Mouse (Mus musculus): Measurements from ENCODE around the gene Cdon. TPM values are rescaled to one million over a fixed set of nuclear protein-coding genes. Genes with fewer than 3 reads are reported as not detected.
A peak's percentile ranks its signal among the peaks of the same experiment; 100 is the strongest.

Cdon gene
- 49.9 TPM for polyA plus RNA-seq (2012; fragmentation: generic; extraction: Trizol)

GRCm38 (mm10) chr9:35420805-35421719, at the start of gene Cdon:
TSS of gene Cdon (plus strand) at chr9:35421128.
- Histone ChIP-seq H3K36me3 (ENCODE audit: control insufficient read depth, insufficient read depth) (no peaks in the 10 kb centered on the region), H3ac (ENCODE audit: control insufficient read depth, insufficient read length) (peak within 1 kb of the TSS; percentile 90), H3K27me3 (ENCODE audit: control insufficient read depth, insufficient read depth, insufficient read length) (no peaks in the 10 kb centered on the region), H3K4me2 (ENCODE audit: low read depth) (peak within 1 kb of the TSS; percentile 99), H3K79me2 (ENCODE audit: control insufficient read depth, insufficient read depth) (peaks cover 43% of the 10 kb centered on the region), H3K4me3 (peak within 1 kb of the TSS; percentile 75)
- TF ChIP-seq MYOG (IDR thresholded peaks at IDR 0.05; ENCODE audit: control insufficient read depth in 1 of 3, insufficient read depth in 1 of 3, insufficient read length in 2 of 3, low read depth in 2 of 3) (peak in 1 of 3 experiments; percentile 68), SRF (IDR thresholded peaks at IDR 0.05; ENCODE audit: control insufficient read depth, insufficient read length, low read depth) (no peak), MYOD1 (IDR thresholded peaks at IDR 0.05; ENCODE audit: control insufficient read depth in 1 of 3, insufficient read length in 2 of 3, low read depth in 2 of 3) (peak in 2 of 3 experiments; percentile 41 to 62), TCF12 (IDR thresholded peaks at IDR 0.05; ENCODE audit: insufficient read depth, poor library complexity, severe bottlenecking) (no peak), POLR2A (IDR thresholded peaks at IDR 0.05; ENCODE audit: insufficient read length, low read depth) (peak; percentile 51)

DNA sequence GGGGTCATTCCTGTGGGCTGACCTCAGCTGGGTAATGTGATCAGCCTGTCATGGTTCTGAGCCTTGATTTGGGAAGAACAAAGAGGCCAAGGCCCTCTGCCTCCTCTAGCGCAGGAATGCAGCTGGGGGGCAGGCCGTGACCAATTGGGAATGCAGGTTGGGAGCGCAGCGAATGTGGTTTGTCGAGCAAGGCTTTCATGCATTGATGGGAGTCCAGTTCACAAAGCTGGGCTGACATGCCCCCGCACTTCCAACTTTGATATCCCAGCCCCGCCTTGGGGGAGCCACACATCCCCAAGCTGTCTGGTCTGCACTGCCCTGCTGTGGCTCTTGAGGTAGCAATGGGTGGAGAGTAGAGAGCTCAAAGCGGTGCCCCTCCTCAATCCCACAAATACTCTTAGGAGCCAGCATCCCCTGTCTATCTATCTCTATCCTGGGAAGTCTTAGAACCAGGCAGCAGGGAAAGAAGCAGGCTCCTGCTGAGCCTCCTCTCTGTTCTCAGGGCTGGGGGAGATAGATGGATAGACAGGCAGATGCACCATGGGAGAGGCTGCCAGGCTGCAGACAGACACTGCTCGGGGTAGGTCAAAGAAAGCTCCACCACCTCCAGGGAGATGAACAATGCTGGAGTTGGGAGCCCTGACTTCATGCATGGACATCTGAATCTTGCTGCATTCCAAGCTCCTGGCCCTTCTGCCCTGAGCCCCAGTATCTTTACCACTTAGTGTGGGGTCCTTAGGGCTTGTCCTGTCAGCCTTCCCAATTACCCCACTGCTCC, 48.4 kb upstream of the Cdon start:
- no peaks in the 10 kb centered on the region for H3K36me3 ChIP-seq (ENCODE audit: control insufficient read depth, insufficient read depth)
- H3ac ChIP-seq (ENCODE audit: control insufficient read depth, insufficient read length): no peak overlapping the region
- TF ChIP-seq MAX (IDR thresholded peaks at IDR 0.05; ENCODE audit: low read depth): no peak
- TF ChIP-seq MYOG (IDR thresholded peaks at IDR 0.05; ENCODE audit: control insufficient read depth in 1 of 3, insufficient read depth in 1 of 3, insufficient read length in 2 of 3, low read depth in 2 of 3): peak in 1 of 3 experiments; percentile 38
- H3K79me2 ChIP-seq (ENCODE audit: control insufficient read depth, insufficient read depth): no peaks in the 10 kb centered on the region
- H3K4me3 ChIP-seq: no peak overlapping the region
- H3K27me3 ChIP-seq (ENCODE audit: control insufficient read depth, insufficient read depth, insufficient read length): no peaks in the 10 kb centered on the region
- H3K4me2 ChIP-seq (ENCODE audit: low read depth): peak overlapping the region; percentile 30

- Histone ChIP-seq H3K4me3 (no peak overlapping the region), H3K79me2 (ENCODE audit: control insufficient read depth, insufficient read depth) (no peaks in the 10 kb centered on the region), H3K27me3 (ENCODE audit: control insufficient read depth, insufficient read depth, insufficient read length) (no peaks in the 10 kb centered on the region), H3K36me3 (ENCODE audit: control insufficient read depth, insufficient read depth) (no peaks in the 10 kb centered on the region), H3K4me2 (ENCODE audit: low read depth) (no peak overlapping the region), H3ac (ENCODE audit: control insufficient read depth, insufficient read length) (no peak overlapping the region)
- TF ChIP-seq SRF (IDR thresholded peaks at IDR 0.05; ENCODE audit: control insufficient read depth, insufficient read length, low read depth) (no peak), TCF12 (IDR thresholded peaks at IDR 0.05; ENCODE audit: insufficient read depth, poor library complexity, severe bottlenecking) (no peak), MAX (IDR thresholded peaks at IDR 0.05; ENCODE audit: low read depth) (no peak), E2F4 (IDR thresholded peaks at IDR 0.05; ENCODE audit: insufficient read depth) (no peak), MYOD1 (IDR thresholded peaks at IDR 0.05; ENCODE audit: control insufficient read depth in 1 of 3, insufficient read length in 2 of 3, low read depth in 2 of 3) (no peak), TCF3 (IDR thresholded peaks at IDR 0.05; ENCODE audit: insufficient read length, low read depth) (no peak), CEBPB (IDR thresholded peaks at IDR 0.05; ENCODE audit: insufficient read depth, poor library complexity, severe bottlenecking) (no peak), POLR2AphosphoS2 (IDR thresholded peaks at IDR 0.05; ENCODE audit: insufficient read length, low read depth) (no peak), USF1 (IDR thresholded peaks at IDR 0.05; ENCODE audit: low read depth) (no peak), REST (IDR thresholded peaks at IDR 0.05; ENCODE audit: insufficient read depth, insufficient read length) (no peak), POLR2A (IDR thresholded peaks at IDR 0.05; ENCODE audit: insufficient read length, low read depth) (no peak)
Measured at GRCm38 (mm10) chr9:35377916-35378315, 43.0 kb upstream of the Cdon start.

DNA sequence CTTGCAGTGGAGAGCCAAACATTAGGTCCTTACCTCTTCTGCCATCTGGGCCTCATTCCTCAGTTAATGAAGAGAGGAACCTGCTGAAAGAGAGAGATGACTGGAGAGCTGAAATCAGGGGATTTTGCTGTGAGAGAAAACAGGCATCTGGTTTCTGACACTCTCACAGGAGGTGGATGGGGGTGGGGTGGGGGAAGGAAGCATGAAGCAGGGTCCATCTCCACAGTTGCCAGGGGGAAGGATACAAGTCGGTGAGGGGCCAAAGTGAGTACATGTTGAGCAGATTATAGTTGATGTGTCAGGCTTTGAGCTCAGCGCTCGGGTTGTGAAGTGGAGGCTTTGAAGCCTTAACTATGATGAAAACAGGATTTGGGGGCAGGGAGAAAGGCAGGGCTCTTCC, 41.9 kb upstream of the Cdon start:
- no peak overlapping the region for H3K4me2 ChIP-seq (ENCODE audit: low read depth)
- no peak overlapping the region for H3K4me3 ChIP-seq

DNA sequence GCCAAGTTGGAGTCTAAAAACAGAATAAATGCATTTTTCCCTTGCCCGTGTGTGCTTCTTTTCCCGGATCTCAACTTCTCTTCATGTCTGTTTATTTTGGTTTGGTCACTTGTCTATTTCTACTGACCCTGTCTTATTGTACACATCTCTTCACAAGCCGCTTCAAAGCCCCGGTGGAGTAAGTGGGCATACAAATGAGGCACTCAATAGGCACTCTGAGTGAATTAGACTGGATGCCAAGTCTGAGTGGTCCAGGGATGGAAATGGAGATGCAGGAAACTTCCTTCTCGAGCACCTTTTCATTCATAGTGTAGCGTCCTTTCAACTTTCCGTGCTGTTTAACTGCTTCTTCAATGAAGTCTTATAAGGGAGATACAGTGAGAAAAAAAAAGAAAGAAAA, 21.0 kb upstream of the Cdon start:
- Histone ChIP-seq H3K4me2 (ENCODE audit: low read depth) (no peak overlapping the region), H3K79me2 (ENCODE audit: control insufficient read depth, insufficient read depth) (no peaks in the 10 kb centered on the region), H3K27me3 (ENCODE audit: control insufficient read depth, insufficient read depth, insufficient read length) (no peaks in the 10 kb centered on the region), H3ac (ENCODE audit: control insufficient read depth, insufficient read length) (no peak overlapping the region), H3K36me3 (ENCODE audit: control insufficient read depth, insufficient read depth) (no peaks in the 10 kb centered on the region), H3K4me3 (no peak overlapping the region)
- TF ChIP-seq MYOG (IDR thresholded peaks at IDR 0.05; ENCODE audit: control insufficient read depth in 1 of 3, insufficient read depth in 1 of 3, insufficient read length in 2 of 3, low read depth in 2 of 3): no peak
- no peak for TF ChIP-seq POLR2A (IDR thresholded peaks at IDR 0.05; ENCODE audit: insufficient read length, low read depth)
- no peak for TF ChIP-seq USF1 (IDR thresholded peaks at IDR 0.05; ENCODE audit: low read depth)
- no peak for TF ChIP-seq SRF (IDR thresholded peaks at IDR 0.05; ENCODE audit: control insufficient read depth, insufficient read length, low read depth)
- no peak for TF ChIP-seq TCF3 (IDR thresholded peaks at IDR 0.05; ENCODE audit: insufficient read length, low read depth)
- no peak for TF ChIP-seq POLR2AphosphoS2 (IDR thresholded peaks at IDR 0.05; ENCODE audit: insufficient read length, low read depth)
- no peak for TF ChIP-seq REST (IDR thresholded peaks at IDR 0.05; ENCODE audit: insufficient read depth, insufficient read length)
- no peak for TF ChIP-seq MAX (IDR thresholded peaks at IDR 0.05; ENCODE audit: low read depth)
- TF ChIP-seq TCF12 (IDR thresholded peaks at IDR 0.05; ENCODE audit: insufficient read depth, poor library complexity, severe bottlenecking): no peak
- TF ChIP-seq CEBPB (IDR thresholded peaks at IDR 0.05; ENCODE audit: insufficient read depth, poor library complexity, severe bottlenecking): no peak
- TF ChIP-seq E2F4 (IDR thresholded peaks at IDR 0.05; ENCODE audit: insufficient read depth): no peak
- no peak for TF ChIP-seq MYOD1 (IDR thresholded peaks at IDR 0.05; ENCODE audit: control insufficient read depth in 1 of 3, insufficient read length in 2 of 3, low read depth in 2 of 3)

More for the DNA sequence above, 41.9 kb upstream of the Cdon start:
- Histone ChIP-seq H3K36me3 (ENCODE audit: control insufficient read depth, insufficient read depth) (no peaks in the 10 kb centered on the region), H3K27me3 (ENCODE audit: control insufficient read depth, insufficient read depth, insufficient read length) (no peaks in the 10 kb centered on the region), H3ac (ENCODE audit: control insufficient read depth, insufficient read length) (no peak overlapping the region), H3K79me2 (ENCODE audit: control insufficient read depth, insufficient read depth) (no peaks in the 10 kb centered on the region)
- no peak for TF ChIP-seq USF1 (IDR thresholded peaks at IDR 0.05; ENCODE audit: low read depth)
- TF ChIP-seq MAX (IDR thresholded peaks at IDR 0.05; ENCODE audit: low read depth): no peak
- no peak for TF ChIP-seq MYOD1 (IDR thresholded peaks at IDR 0.05; ENCODE audit: control insufficient read depth in 1 of 3, insufficient read length in 2 of 3, low read depth in 2 of 3)
- TF ChIP-seq TCF3 (IDR thresholded peaks at IDR 0.05; ENCODE audit: insufficient read length, low read depth): no peak
